Mouse (Mus musculus) hindbrain, postnatal 0 days (tissue): ENCODE measurements at regions not wholly inside any gene's neighbourhood (a gene's known extent, or its start where the extent isn't known, plus 50 kb on each side); places are given as distances from the start of the nearest gene placed in this dataset.

Experiments used
- ATAC-seq: fragments of 200-750 bp; cut with Nextera tagmentation; 2 replicates; pipeline ENCODE4 v1.8.0; 2017; ENCODE audit warnings: mild to moderate bottlenecking, moderate TSS enrichment, moderate library complexity
- DNase-seq: peaks from one replicate; pipeline ENCODE4 v3.0.0-alpha.2; 2015; ENCODE audit warnings: low spot score
- H3K27ac ChIP-seq: fragments of 300-500 bp; sonication (generic); 2 replicates; pipeline ENCODE4 v1.5.1; 2014; ENCODE audit warnings: mild to moderate bottlenecking
- H3K27me3 ChIP-seq: fragments of 300-500 bp; sonication (generic); 2 replicates; pipeline ENCODE4 v1.6.1; 2014; ENCODE audit warnings: low read length, mixed read lengths; ENCODE audit not compliant: insufficient read depth
- H3K36me3 ChIP-seq: fragments of 300-500 bp; sonication (generic); 2 replicates; pipeline ENCODE4 v1.6.1; 2014; ENCODE audit warnings: low read length, mixed read lengths; ENCODE audit not compliant: insufficient read depth
- H3K4me1 ChIP-seq: fragments of 300-500 bp; sonication (generic); 2 replicates; pipeline ENCODE4 v1.6.1; 2014; ENCODE audit warnings: antibody characterized with exemption, low read length, mixed read lengths; ENCODE audit not compliant: insufficient read depth
- H3K4me2 ChIP-seq: fragments of 300-500 bp; sonication (generic); 2 replicates; pipeline ENCODE4 v1.6.1; 2014; ENCODE audit warnings: low read depth, mild to moderate bottlenecking, low read length, moderate library complexity, mixed read lengths
- H3K4me3 ChIP-seq: fragments of 300-500 bp; sonication (generic); 2 replicates; pipeline ENCODE4 v1.5.1; 2014; ENCODE audit warnings: low read length
- H3K9ac ChIP-seq: fragments of 300-500 bp; sonication (generic); replicated peaks from 2 replicates; pipeline ENCODE4 v1.6.1; 2014; ENCODE audit warnings: mild to moderate bottlenecking, low read length, moderate library complexity, mixed read lengths
- H3K9me3 ChIP-seq: fragments of 300-500 bp; sonication (generic); 2 replicates; pipeline ENCODE4 v1.6.1; 2016; ENCODE audit warnings: low read length, mixed read lengths
- CTCF ChIP-seq: IDR thresholded peaks from 2 replicates; pipeline ENCODE4 v1.5.1; 2016; ENCODE audit warnings: antibody characterized with exemption, control low read depth, low read depth
- WGBS: fragments of 180-500 bp; shearing (Covaris S2); extraction: QIAGEN DNeasy Blood & Tissue Kit; methylation state at CpG from one replicate; pipeline ENCODE4 v1.1.7; 2014; 5-methylcytosine and 5-hydroxymethylcytosine counted together

DNA sequence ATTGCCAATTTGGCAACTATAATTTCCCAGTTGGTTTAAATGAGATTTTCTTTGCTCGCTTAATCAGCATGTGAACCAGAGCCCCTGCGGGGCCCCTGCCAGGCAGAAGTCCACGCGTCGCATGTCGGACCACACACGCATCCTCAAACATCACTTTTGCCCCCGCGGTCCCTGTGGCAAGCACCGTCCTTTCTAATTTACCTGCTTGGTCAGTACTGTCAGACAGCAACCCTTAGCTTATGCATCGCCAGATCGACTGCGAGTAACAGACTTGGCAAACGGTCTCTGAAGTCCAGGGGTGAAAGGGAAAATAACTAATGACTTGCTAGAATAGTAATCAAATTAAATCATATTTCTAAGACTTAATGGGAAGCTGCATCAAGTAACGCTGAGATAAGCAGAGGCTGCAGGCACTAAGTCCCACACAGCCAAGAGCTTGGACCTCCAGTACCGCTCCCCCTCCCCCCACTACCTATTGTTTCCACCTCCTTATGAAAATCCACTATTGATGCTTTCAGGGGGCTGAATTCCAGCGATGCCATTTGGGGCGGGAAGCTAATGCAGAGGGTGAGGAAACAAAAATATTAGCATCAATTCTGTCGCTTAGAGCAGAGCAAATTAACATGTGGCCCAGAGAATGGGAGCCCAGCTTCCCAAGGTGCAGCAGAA lies 142.0 kb upstream of the Cntnap4 start:
- Histone ChIP-seq H3K4me2 (peak overlapping the region; percentile 58), H3K27me3 (no peaks in the 10 kb centered on the region), H3K36me3 (no peaks in the 10 kb centered on the region), H3K27ac (no peak overlapping the region), H3K9ac (peak overlapping the region; percentile 28; the same call in 1 of the 2 replicates), H3K4me3 (peak overlapping the region; percentile 23), H3K9me3 (0 out of 2 replicates have a peak, but pooled peaks cover 2% of the 10 kb centered on the region), H3K4me1 (peaks cover 3% of the 10 kb centered on the region; the same call in 1 of the 2 replicates)
- DNase-seq (peak; percentile 9), ATAC-seq (no peak)
- TF ChIP-seq CTCF = no peak
- WGBS = 19% methylated on average over 19 of the region's 19 CpGs

DNA sequence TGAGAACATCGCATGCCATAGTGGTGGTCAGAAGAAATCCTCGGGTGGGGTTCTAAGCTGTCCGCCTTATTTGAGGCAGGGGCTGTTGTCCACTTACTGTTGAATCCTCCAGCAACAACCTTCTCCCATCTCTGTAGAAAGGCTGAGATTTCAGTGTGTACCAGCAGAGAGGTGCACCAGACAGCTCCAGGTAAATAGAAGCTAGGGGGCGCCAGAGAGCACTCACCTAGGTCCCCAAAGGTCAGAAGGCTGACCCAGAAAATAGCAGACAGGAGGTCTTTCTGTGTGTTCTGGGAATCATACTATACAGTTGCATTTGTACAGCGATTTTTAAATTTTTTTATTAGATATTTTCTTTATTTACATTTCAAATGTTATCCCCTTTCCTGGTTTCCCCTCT lies 157.9 kb upstream of the Cntnap4 start:
- Histone ChIP-seq H3K9ac (no peak overlapping the region), H3K4me3 (no peak overlapping the region), H3K4me1 (no peaks in the 10 kb centered on the region), H3K36me3 (no peaks in the 10 kb centered on the region), H3K9me3 (no peaks in the 10 kb centered on the region), H3K4me2 (no peak overlapping the region), H3K27me3 (no peaks in the 10 kb centered on the region), H3K27ac (no peak overlapping the region)
- WGBS = 90% methylated on average over 5 of the region's 5 CpGs
- no peak for DNase-seq
- TF ChIP-seq CTCF = no peak
- ATAC-seq = no peak

GRCm38 (mm10) chr8:112411213-112411612 lies 158.6 kb upstream of the Cntnap4 start:
- no peak overlapping the region for H3K9ac ChIP-seq
- 20% methylated on average over 6 of the region's 6 CpGs for WGBS
- H3K9me3 ChIP-seq = no peaks in the 10 kb centered on the region
- no peak overlapping the region for H3K27ac ChIP-seq
- TF ChIP-seq CTCF = peak; percentile 68
- no peaks in the 10 kb centered on the region for H3K4me1 ChIP-seq
- no peak overlapping the region for H3K4me3 ChIP-seq
- H3K4me2 ChIP-seq = no peak overlapping the region
- no peaks in the 10 kb centered on the region for H3K27me3 ChIP-seq
- H3K36me3 ChIP-seq = no peaks in the 10 kb centered on the region
- ATAC-seq (no peak), DNase-seq (peak; percentile 58)

GRCm38 (mm10) chr8:112408211-112408735 lies 161.6 kb upstream of the Cntnap4 start:
- DNase-seq = peak; percentile 9
- H3K9me3 ChIP-seq = no peaks in the 10 kb centered on the region
- no peak for TF ChIP-seq CTCF

DNA sequence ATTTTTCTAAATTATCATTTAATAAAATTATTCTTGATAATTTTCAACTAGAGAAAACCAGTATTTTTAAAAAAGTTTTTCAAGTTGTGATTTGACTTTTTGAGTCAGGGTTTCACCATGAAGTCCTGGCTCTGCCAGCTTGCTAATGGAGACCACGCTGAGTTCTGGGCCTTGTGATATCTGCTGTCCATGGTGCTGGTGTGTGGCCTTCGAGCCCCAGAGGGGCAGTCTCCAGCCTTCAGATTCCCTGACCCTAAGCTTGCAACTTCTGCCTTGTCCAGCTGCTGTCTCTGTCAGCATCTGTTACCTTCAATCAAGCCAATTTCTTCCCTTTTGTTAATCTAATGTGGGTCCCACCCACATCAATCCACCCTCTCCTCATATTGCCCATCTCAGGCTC lies 165.8 kb upstream of the Cntnap4 start:
- ATAC-seq = no peak
- H3K27ac ChIP-seq = no peak overlapping the region
- no peaks in the 10 kb centered on the region for H3K4me1 ChIP-seq
- no peak for TF ChIP-seq CTCF
- 15% methylated on average over 2 of the region's 2 CpGs for WGBS
- no peak overlapping the region for H3K4me3 ChIP-seq
- no peak overlapping the region for H3K4me2 ChIP-seq
- H3K9ac ChIP-seq = no peak overlapping the region
- no peaks in the 10 kb centered on the region for H3K27me3 ChIP-seq
- no peaks in the 10 kb centered on the region for H3K36me3 ChIP-seq
- peak; percentile 5 for DNase-seq
- H3K9me3 ChIP-seq = no peaks in the 10 kb centered on the region

More at GRCm38 (mm10) chr8:112408211-112408735, 161.6 kb upstream of the Cntnap4 start:
- Histone ChIP-seq H3K27ac (no peak overlapping the region), H3K9ac (no peak overlapping the region), H3K4me1 (no peaks in the 10 kb centered on the region), H3K4me2 (no peak overlapping the region), H3K27me3 (no peaks in the 10 kb centered on the region), H3K4me3 (no peak overlapping the region), H3K36me3 (no peaks in the 10 kb centered on the region)
- WGBS = 61% methylated on average over 9 of the region's 9 CpGs
- ATAC-seq = no peak

DNA sequence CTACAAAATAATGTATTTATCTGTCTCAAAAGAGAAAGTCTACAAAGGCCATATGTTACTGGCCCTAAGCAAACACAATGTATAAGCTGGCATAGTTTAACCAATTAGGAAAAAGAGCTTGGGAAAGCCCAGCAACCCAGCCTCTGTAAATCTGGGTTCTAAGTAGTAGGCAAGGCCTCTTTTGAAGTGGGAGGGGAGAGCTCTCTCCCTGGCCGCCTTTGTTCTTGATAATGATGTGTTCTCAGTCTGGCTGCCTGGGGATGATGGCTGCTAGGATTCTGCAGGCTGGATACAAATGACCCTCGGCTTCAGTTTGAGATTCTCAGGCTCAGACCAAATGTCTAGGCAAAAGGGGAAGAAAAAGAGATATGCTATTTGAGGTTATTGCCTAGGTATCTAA lies 172.4 kb upstream of the Cntnap4 start:
- Histone ChIP-seq H3K4me1 (no peaks in the 10 kb centered on the region), H3K27ac (no peak overlapping the region)
- no peak for DNase-seq

DNA sequence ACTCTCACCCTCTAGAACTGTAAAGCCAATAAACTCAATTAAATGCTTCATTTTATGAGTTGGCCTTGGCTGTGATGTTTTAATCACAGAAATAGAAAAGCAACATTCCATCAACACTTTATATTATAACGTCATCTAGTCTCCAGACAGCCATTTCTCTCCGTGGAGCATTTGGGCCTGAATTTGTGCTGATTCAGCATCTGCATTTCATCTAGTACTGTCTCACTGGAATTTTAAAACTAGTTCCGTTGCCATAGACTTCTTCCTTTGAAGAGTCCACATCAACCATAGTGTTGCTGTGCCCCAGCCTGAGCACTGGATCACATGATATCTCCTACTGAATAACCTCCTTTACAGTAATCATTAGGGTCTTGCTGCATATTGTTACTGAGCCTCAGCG lies 179.7 kb upstream of the Cntnap4 start:
- H3K4me3 ChIP-seq = no peak overlapping the region
- TF ChIP-seq CTCF = no peak
- ATAC-seq = no peak
- no peaks in the 10 kb centered on the region for H3K36me3 ChIP-seq
- H3K27ac ChIP-seq = no peak overlapping the region
- no peaks in the 10 kb centered on the region for H3K27me3 ChIP-seq
- no peak for DNase-seq
- WGBS = 87% methylated on average over 4 of the region's 4 CpGs
- H3K4me1 ChIP-seq = no peaks in the 10 kb centered on the region
- no peak overlapping the region for H3K4me2 ChIP-seq
- no peak overlapping the region for H3K9ac ChIP-seq
- peaks cover 2% of the 10 kb centered on the region; the same call in 1 of the 2 replicates for H3K9me3 ChIP-seq

More for the DNA sequence above, 172.4 kb upstream of the Cntnap4 start:
- Histone ChIP-seq H3K9me3 (no peaks in the 10 kb centered on the region), H3K9ac (no peak overlapping the region), H3K36me3 (no peaks in the 10 kb centered on the region), H3K27me3 (no peaks in the 10 kb centered on the region), H3K4me2 (no peak overlapping the region), H3K4me3 (no peak overlapping the region)
- no peak for TF ChIP-seq CTCF
- WGBS = 39% methylated on average over 2 of the region's 2 CpGs
- no peak for ATAC-seq
